Mouse (Mus musculus) spleen, postnatal 14 days (tissue): ENCODE data around the gene 6430531B16Rik.
A peak's percentile ranks its signal among the peaks of the same experiment; 100 is the strongest.

ENCODE experiments used
- DNase-seq, 2 experiments: peaks; one replicate each; pipeline ENCODE4 v3.0.0; 2021 to 2022; ENCODE audit warnings: low spot score in 2 of 2

6430531B16Rik gene

GRCm38 (mm10) chr7:139978278-139978892, at the start of gene 6430531B16Rik:
TSS of gene 6430531B16Rik (minus strand) at chr7:139978755.
- DNase-seq, result peak; percentile 29 to 38

DNA sequence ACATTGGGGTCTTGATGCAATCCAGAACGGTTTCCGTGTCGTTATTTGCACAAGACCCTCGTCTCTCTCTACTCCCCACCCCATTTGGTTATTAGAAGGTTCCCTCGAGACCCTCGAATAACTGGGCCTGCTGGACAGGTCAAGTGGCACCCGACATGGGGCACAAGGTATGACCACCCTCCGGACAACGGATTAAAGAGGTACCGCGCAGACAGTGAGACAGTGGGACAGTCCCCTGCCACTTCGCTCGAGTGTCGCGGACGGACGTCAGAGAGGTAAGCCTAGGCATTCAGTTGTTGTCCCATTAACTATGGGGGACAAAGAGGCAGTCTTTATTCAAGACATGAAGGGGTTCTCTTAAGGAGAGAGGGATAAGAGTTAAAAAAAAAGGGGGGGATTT, 32.8 kb upstream of the 6430531B16Rik start:
- DNase-seq, result peak in 1 of 2 experiments; percentile 5

DNA sequence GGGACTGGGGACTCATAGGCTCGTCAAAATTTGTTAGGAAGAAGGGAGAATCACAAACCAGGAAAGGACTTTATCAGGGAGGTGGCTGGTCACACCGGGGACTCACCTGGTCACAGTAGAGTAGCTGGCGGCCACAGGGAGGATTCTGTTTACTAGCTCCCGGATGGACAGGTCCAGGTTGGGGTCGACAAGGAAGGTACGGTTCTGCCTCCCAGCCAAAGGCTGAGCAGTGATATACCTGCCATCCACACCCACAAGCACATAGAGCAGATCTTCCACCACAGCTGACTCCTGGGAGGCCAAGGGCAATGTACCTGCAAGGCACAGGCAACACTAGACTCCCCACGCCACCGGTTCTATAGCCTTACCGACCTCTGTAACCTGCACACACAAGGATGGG, 29.2 kb upstream of the 6430531B16Rik start:
- peak in 1 of 2 experiments; percentile 3 for DNase-seq

GRCm38 (mm10) chr7:140006861-140007611, 28.5 kb upstream of the 6430531B16Rik start:
- DNase-seq, result peak in 1 of 2 experiments; percentile 5

DNA sequence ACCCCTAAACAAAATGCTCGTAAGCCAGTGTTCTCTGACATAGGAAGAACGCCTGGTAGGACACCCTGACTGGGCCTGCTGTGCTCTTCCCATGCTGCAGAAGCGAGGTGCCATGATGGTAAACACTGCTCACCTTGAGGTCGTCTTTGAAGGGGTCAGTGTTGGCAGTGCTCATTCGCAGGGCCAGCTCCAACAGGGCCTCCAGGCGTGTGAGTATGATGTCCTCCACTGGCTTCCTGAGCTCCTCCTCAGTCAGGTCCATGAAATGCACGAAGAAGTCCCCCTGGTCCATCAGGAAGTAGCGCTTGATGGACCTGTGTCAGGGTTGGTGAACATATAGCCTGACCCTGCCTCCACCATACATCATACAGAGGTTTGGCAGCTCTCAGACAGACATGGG, 26.1 kb upstream of the 6430531B16Rik start:
- peak in 1 of 2 experiments; percentile 2 for DNase-seq

- DNase-seq, result no peak
Measured at GRCm38 (mm10) chr7:140001086-140001740, 22.7 kb upstream of the 6430531B16Rik start.

GRCm38 (mm10) chr7:139998691-139999350, 20.3 kb upstream of the 6430531B16Rik start:
- no peak for DNase-seq

- peak in 1 of 2 experiments; percentile 31 for DNase-seq
Measured at GRCm38 (mm10) chr7:139994676-139995075, 16.1 kb upstream of the 6430531B16Rik start.

DNA sequence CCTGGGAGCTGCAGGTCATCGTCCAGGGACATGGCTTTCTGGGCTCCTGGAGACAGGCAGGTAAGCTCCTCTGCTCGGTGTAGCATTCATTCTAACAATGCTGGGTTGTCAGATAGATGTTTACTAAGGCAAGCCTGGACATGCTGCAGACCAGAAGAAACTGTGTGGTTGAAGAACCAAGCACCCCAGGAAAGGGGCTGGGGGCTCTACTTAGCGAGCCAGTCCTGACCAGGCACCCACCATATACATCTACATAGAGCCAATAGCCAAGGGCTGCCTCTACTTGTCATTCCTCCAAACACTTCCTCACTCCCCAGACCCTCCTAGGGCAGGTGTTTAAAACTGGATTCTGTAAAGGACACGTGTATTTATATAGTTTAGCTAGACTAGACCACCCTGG, 15.6 kb upstream of the 6430531B16Rik start:
- no peak for DNase-seq

- no peak for DNase-seq
Measured at GRCm38 (mm10) chr7:139993532-139993931, 15.0 kb upstream of the 6430531B16Rik start.

DNA sequence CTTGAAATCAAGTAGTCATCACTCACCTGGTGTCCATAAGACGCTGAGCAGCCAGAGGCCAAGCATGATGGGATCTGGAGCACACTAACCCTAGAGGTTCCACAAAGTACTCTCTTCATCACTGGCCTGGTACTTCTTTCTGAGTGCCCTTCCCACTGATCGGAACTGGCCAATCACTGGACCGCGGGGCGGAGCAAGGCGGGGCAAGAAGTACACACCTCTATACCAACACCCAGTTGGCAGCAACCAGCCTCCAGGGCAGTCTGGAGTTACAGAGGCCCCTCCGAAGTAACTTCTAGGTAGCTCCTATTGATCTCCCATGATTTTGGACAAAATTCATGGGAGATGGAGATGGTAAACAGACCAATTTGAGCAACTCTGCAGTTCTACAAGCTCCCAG, 13.9 kb upstream of the 6430531B16Rik start, which contains the start of gene Adam8:
Adam8 (minus strand) TSS at position 157 of the 400 bp plus-strand sequence.
- DNase-seq, result no peak

- no peak for DNase-seq
Measured at GRCm38 (mm10) chr7:139990864-139991394, 12.4 kb upstream of the 6430531B16Rik start.

DNA sequence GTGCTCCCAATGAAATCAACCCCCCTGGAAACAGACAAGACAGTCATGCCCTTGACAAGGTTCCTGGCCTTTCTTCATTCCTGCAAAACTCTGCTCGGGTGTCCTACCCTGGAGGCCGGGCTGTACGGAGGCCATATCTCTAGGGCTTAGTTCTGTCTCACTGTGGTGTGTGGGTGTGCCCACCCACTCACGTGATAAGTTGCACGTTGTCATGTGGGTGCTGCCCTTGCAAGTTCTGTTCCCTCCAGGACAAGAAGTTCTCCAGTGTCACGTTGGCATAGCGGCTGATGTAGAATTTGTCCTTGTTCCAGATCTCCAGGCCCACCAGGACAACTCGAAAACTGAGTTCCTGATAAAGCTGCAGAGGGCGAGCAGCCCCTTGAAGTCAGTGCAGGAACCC, 9.7 kb upstream of the 6430531B16Rik start:
- DNase-seq, result no peak

GRCm38 (mm10) chr7:139984505-139984904, 6.0 kb upstream of the 6430531B16Rik start:
- no peak for DNase-seq

DNA sequence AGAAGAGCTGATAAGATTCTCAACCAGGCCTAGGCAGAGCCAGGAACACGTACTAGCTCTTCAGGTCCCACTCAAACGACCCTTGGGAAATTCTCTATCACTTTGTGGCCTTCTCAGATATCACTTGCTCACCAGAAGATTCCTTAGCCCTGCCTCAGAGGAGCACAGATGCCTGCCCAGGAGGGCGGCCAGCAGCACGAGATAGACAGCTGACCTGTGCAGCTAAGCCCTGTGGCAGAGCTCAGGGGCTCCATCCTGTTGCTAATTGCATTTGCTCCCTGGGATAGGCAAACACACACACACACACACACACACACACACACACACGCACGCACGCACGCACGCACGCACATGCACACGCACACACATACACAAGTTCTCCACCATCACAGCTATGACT, 3.5 kb upstream of the 6430531B16Rik start:
- no peak for DNase-seq

GRCm38 (mm10) chr7:139980778-139981177, 2.2 kb upstream of the 6430531B16Rik start:
- DNase-seq, result no peak

DNA sequence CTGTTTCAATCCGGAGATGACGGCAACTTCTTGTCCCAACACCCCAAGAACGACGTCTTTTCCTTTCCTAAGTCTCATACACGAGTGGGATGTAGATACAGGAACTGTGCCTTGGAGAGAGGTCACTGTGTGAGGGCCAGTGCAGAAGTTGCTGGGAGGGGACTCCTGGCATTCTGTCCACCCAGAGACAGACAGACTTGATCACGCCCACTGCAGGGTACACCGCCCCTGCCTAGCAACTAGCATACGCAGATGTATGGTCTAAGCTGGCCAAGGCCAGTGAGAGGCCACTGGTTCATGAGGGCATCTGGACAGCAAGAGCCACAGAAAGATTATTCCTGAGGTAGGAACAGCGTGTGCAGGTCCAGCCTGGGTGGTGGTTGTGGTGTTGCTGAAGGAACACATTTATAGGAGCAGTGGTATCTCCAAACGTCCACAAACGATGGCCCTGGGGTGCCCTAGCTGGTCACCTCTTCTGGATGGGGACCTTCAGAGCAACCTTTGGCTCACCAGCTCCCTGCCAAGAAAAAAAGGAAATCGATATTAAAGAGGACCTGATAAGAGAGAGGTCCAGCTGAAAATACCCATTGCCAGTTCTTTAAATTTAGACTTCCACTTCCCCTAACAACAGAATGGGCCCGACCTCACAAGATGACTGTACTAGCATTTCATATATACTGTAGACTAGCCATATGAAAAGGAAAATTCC, 610 bp upstream of the 6430531B16Rik start:
- DNase-seq, result no peak

DNA sequence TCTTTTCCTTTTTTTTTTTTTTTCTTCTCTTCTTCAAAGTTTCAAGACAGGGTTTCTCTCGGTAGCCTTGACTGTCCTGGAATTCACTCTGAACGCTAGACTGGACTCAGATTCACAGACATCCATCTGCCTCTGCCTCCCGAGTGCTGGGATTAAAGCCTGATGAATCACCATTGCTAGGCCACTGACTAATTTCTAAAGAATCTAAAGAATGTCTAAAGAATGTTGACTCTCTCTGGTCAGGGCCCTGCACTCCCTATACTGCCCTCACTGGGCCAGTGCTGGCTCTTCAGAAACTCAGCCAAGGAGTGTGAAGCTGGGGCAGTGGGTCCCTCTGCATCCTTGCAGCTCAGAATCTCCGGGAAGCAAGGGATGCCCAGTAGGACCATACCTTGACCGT, 3.1 kb downstream of the 6430531B16Rik start:
- DNase-seq, result no peak

DNA sequence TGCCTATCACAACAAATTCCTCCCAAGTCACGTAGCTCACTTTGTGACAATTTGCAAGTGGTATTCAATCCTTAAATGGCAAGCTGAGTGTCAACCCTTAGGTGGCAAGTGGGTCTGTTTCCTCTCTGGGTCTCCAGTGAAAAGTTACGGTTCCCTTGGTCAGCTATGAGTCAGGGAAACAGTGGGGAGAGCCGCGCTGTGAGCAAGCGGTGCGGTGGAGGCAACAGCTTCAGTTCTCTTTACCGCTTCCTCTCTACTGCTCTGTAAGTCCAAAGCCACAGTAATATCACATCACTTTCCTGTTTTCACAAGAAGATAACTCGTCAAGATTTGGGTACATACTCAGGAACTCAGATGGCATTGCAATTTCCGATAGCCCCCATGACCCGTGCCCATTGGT, 4.2 kb downstream of the 6430531B16Rik start:
- no peak for DNase-seq

DNA sequence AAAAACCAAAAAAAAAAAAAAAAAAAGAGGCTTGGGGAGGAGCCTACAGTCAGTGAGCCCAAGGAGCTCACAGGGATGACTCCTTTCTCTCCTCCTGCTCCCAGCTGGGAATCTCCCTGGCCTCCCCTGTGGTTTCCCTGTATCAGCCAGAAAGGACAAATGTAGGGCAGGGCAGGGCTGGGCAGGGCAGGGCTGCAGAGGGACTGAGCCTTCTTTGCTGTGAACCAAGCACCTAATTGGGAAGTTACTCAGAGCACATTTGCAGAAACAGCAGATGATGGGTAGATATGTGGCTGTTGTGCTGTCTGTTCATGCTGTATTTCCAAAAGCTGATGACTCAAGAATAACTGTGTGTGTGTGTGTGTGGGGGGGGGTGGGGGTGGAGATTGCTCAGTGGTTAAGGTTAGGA, 5.6 kb downstream of the 6430531B16Rik start:
- no peak for DNase-seq

GRCm38 (mm10) chr7:139971436-139971835, 7.1 kb downstream of the 6430531B16Rik start:
- no peak for DNase-seq
